Mouse (Mus musculus): ENCODE results near the gene Ercc1.

DNA sequence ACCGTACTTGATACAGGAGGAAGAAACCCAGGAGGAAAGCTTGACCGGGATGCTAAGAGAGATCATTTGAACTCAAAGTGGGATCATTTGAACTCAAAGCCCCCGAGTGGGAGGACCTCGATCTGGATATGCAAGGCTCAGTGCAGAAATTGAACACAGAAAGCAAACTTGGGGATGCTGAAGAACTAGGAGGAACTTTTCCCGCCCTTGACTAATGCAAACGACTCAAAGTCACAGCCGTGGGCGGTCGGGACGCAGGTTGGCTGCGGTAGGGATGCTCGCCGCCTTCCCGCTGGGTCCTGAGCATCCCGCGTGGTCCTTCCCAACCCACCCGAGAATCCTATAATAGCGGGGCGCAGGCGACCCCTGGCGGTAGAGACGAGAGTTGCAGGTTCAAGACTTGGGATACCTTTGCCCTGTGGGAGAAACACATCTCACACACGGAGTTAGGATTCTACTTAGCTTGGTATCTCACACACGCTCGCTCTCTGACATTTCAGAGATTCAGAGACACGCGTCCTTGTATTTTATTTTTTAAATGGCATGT is 2.0 kb upstream of the Ercc1 start:
- TF ChIP-seq CTCF (IDR thresholded peaks at IDR 0.05; ENCODE audit: low read depth) = peak; percentile 97
- no peak for TF ChIP-seq EP300 (optimal IDR thresholded peaks at IDR 0.05)

Data from stomach, postnatal 0 days (tissue).